Mouse (Mus musculus) embryonic fibroblast, embryonic 13.5 days (primary cell): Measurements from ENCODE around the gene Ccdc159.

Experiments used
- CTCF ChIP-seq: IDR thresholded peaks from 2 replicates; pipeline ENCODE4 v1.5.1; 2011; ENCODE audit warnings: mild to moderate bottlenecking, control low read depth, low read length, moderate library complexity, borderline replicate concordance; ENCODE audit not compliant: insufficient read depth
- POLR2A ChIP-seq: IDR thresholded peaks from 2 replicates; pipeline ENCODE4 v1.6.1; 2011; ENCODE audit warnings: low read depth, mild to moderate bottlenecking, control low read depth, low read length, moderate library complexity

DNA sequence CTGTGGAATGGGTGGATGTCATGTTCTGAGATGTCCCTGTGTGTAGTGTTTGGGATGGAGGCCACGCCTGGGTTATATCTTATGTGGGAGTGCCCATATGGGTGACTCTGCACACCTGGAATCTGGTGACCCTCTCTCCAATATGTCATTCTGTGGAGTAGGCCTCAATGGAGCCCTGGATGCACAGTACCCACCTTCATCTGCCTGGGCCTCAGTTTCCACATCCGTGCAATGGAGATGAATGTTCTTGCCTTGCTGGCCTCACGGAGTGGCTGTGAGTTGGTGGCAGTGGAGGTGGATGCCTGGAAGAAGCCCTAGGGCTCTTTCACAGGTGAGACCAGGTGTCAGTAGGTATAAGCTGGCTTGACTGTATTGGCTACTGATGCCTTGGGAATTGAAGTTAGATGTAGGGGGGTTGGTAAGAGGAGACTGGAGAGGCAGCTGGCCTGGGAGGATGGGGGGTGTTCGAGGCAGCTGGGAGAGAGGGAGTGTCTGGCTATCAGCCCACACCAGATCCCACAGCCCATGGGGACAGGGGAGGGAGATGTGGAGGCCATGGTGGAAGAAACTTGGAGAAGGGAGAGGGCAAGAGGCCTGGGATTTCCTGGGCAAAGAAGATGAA lies 11.1 kb downstream of the Ccdc159 start:
- TF ChIP-seq CTCF (no peak), POLR2A (no peak)
